Mouse (Mus musculus) left cerebral cortex, postnatal 36 days (tissue): ENCODE data around the gene Ssh2. TPM values are rescaled to one million over a fixed set of nuclear protein-coding genes. Genes with fewer than 3 reads are reported as not detected.
"Not testable (repeated sequence)": the region's sequence is repeated elsewhere in the genome, so short reads cannot be mapped to it uniquely, and the experiment has no call there.

Experiments used
- DNase-seq, 2 experiments: peaks; one replicate each; pipeline ENCODE4 v3.0.0; 2021 to 2022; ENCODE audit warnings: low spot score in 2 of 2, mixed read lengths in 1 of 2
- intact Hi-C: fragments of 180-260 bp; cut with DNase I; formaldehyde crosslinking; loops from one replicate; pipeline ENCODE4 v1.15.1; 2025
- total RNA-seq, 2 experiments: library from RNA; stranded (reverse); gene quantifications; 2 replicates each; pipeline ENCODE4 v1.2.3; 2021

Gene Ssh2
- total RNA-seq, 2 experiments from 2014 or later = 27.9 to 41.6 TPM

GRCm38 (mm10) chr11:77215483-77215882 lies 604 bp upstream of the Ssh2 start:
- intact Hi-C loops = loop anchor here (10.0 kb wide), 1 partner anchor 229 kb away; no protein-coding TSS in a partner anchor
- no peak for DNase-seq

- intact Hi-C loops = loop anchor here (10.0 kb wide), 1 partner anchor 228 kb away; no protein-coding TSS in a partner anchor
- DNase-seq = no peak
These were observed 659 bp downstream of the Ssh2 start for GRCm38 (mm10) chr11:77216761-77217130.

GRCm38 (mm10) chr11:77230765-77231164 lies 14.7 kb downstream of the Ssh2 start:
- intact Hi-C loops = no loop called here
- no peak for DNase-seq

- no peak for DNase-seq
- intact Hi-C loops = no loop called here
These were observed 15.4 kb downstream of the Ssh2 start for GRCm38 (mm10) chr11:77231514-77231913.

- DNase-seq = no peak
- intact Hi-C loops = no loop called here
These were observed 19.2 kb downstream of the Ssh2 start for GRCm38 (mm10) chr11:77235267-77235666.

- intact Hi-C loops = no loop called here
- no peak for DNase-seq
These were observed 23.7 kb downstream of the Ssh2 start for GRCm38 (mm10) chr11:77239658-77240345.

GRCm38 (mm10) chr11:77240466-77241246 lies 24.6 kb downstream of the Ssh2 start:
- intact Hi-C loops = no loop called here

GRCm38 (mm10) chr11:77242912-77243311 lies 26.8 kb downstream of the Ssh2 start:
- intact Hi-C loops = no loop called here
- DNase-seq = no peak

More at GRCm38 (mm10) chr11:77240466-77241246, 24.6 kb downstream of the Ssh2 start:
- DNase-seq = no peak

- DNase-seq = no peak
- intact Hi-C loops = no loop called here
These were observed 36.7 kb downstream of the Ssh2 start for GRCm38 (mm10) chr11:77252826-77253225.

GRCm38 (mm10) chr11:77259441-77259840 lies 43.4 kb downstream of the Ssh2 start:
- DNase-seq = no peak
- intact Hi-C loops = no loop called here

GRCm38 (mm10) chr11:77267401-77267800 lies 51.3 kb downstream of the Ssh2 start:
- peak; percentile 14 to 40 for DNase-seq

GRCm38 (mm10) chr11:77276000-77276399 lies 59.9 kb downstream of the Ssh2 start:
- DNase-seq = no peak
- intact Hi-C loops = no loop called here

More at GRCm38 (mm10) chr11:77267401-77267800, 51.3 kb downstream of the Ssh2 start:
- intact Hi-C loops = no loop called here

- DNase-seq, intact Hi-C loops: not testable (repeated sequence)
These were observed 62.5 kb downstream of the Ssh2 start for GRCm38 (mm10) chr11:77278538-77278937.

GRCm38 (mm10) chr11:77280219-77280618 lies 64.1 kb downstream of the Ssh2 start:
- intact Hi-C loops = no loop called here

GRCm38 (mm10) chr11:77291447-77291846 lies 75.4 kb downstream of the Ssh2 start:
- intact Hi-C loops = no loop called here
- DNase-seq = no peak

More at GRCm38 (mm10) chr11:77280219-77280618, 64.1 kb downstream of the Ssh2 start:
- DNase-seq = no peak

- DNase-seq, intact Hi-C loops: not testable (repeated sequence)
These were observed 77.6 kb downstream of the Ssh2 start for GRCm38 (mm10) chr11:77293673-77294072.

- intact Hi-C loops = no loop called here
- DNase-seq = no peak
These were observed 81.2 kb downstream of the Ssh2 start for GRCm38 (mm10) chr11:77297246-77297645.

GRCm38 (mm10) chr11:77307205-77307604 lies 91.1 kb downstream of the Ssh2 start:
- intact Hi-C loops = loop anchor here (5.0 kb wide), 1 partner anchor 205 kb away; no protein-coding TSS in a partner anchor
- no peak for DNase-seq

GRCm38 (mm10) chr11:77308533-77308932 lies 92.4 kb downstream of the Ssh2 start:
- no peak for DNase-seq
- intact Hi-C loops = loop anchor here (1.0 to 5.0 kb wide), 2 partner anchors 94 to 206 kb away; no protein-coding TSS in a partner anchor

- DNase-seq = no peak
- intact Hi-C loops = loop anchor here (5.0 to 10.0 kb wide), 2 partner anchors 129 to 323 kb away; partner anchors contain the start of gene Slc6a4
These were observed 101.8 kb downstream of the Ssh2 start for GRCm38 (mm10) chr11:77317721-77318477.
